Mouse (Mus musculus): ENCODE measurements around the gene Olfr427. TPM values are rescaled to one million over a fixed set of nuclear protein-coding genes. Genes with fewer than 3 reads are reported as not detected.

The Olfr427 gene
- polyA plus RNA-seq (2017; shearing (Covaris generic)) = not detected

GRCm38 (mm10) chr1:174096591-174096990 is at the start of gene Olfr427:
Gene Olfr427 (plus strand): TSS chr1:174096891.

DNA sequence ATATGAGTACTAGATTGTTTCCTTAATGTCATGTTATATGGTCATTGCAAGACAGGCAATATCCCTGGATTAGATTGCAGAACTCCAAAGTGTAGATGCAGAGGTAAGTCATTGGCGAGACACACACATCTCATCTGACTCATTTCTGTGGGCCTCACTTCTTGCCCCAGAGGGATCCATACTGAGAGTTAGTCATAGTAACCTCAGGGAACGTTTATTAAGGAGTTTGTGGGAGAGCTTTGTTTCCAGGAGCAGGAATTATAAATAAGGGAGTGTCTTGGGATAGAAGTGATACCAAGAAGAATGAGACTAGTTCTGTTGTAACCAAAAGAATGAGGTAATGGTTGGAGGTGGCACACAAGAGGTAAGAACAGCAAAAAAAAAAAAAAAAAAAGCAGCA is 47.8 kb upstream of the Olfr427 start, which contains the start of gene Olfr432:
Gene Olfr432, plus strand, starts transcription at position 313 of the 400 bp plus-strand sequence.

GRCm38 (mm10) chr1:174066305-174066704 is 30.4 kb upstream of the Olfr427 start, which contains the start of gene Olfr430:
Gene Olfr430 (plus strand): TSS chr1:174066605.

DNA sequence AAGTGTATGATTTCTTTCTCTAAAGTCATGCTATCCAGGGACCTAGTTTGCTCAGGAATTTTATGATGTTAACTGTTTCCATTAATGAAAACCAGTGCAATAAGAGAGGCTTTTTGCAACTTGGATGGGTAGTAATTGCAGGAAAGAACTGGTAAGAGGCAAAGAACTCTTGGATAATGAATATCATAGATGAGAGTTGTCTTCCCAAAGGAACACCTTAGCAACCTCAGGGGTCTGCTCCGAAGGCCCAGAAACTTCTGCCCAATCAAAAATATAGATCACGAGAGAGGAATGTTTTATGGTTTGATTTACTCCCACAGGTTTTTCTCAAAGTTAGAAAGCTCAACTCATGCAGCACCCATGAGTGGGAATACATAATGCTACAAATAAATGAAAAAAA is 12.7 kb upstream of the Olfr427 start, which contains the start of gene Olfr429:
Gene Olfr429, plus strand, starts transcription at position 301 of the 400 bp plus-strand sequence.

GRCm38 (mm10) chr1:174121062-174121461 is 24.4 kb downstream of the Olfr427 start, which contains the start of gene Olfr231:
Gene Olfr231 (minus strand): TSS chr1:174121162.

GRCm38 (mm10) chr1:174131217-174131616 is 34.5 kb downstream of the Olfr427 start, which contains the start of gene Olfr424:
Gene Olfr424 (plus strand): TSS chr1:174131517.

Other genes with a start within 250 kb of the Olfr427 start
- gene Ifi211, start 183.8 kb upstream of the Olfr427 start, polyA plus RNA-seq (2017; shearing (Covaris generic)) = 19.8 TPM
- gene Mndal, start 154.4 kb upstream of the Olfr427 start, polyA plus RNA-seq (2017; shearing (Covaris generic)) = 467 TPM
- gene Ifi203, start 154.2 kb upstream of the Olfr427 start, polyA plus RNA-seq (2017; shearing (Covaris generic)) = 263 TPM
- 0.22 TPM for gene Ifi202b, start 114.1 kb upstream of the Olfr427 start, polyA plus RNA-seq (2017; shearing (Covaris generic))
- not detected for gene Ifi205, start 65.1 kb upstream of the Olfr427 start, polyA plus RNA-seq (2017; shearing (Covaris generic))
- gene Olfr433, start 56.2 kb upstream of the Olfr427 start, polyA plus RNA-seq (2017; shearing (Covaris generic)) = not detected
- 0.54 TPM for gene Olfr432, start 47.7 kb upstream of the Olfr427 start, polyA plus RNA-seq (2017; shearing (Covaris generic))
- not detected for gene Olfr430, start 30.3 kb upstream of the Olfr427 start, polyA plus RNA-seq (2017; shearing (Covaris generic))
- gene Olfr429, start 12.6 kb upstream of the Olfr427 start, polyA plus RNA-seq (2017; shearing (Covaris generic)) = not detected
- gene Olfr231, start 24.3 kb downstream of the Olfr427 start, polyA plus RNA-seq (2017; shearing (Covaris generic)) = not detected
- gene Olfr424, start 34.6 kb downstream of the Olfr427 start, polyA plus RNA-seq (2017; shearing (Covaris generic)) = not detected
- gene Olfr420, start 58.7 kb downstream of the Olfr427 start, polyA plus RNA-seq (2017; shearing (Covaris generic)) = 0.24 TPM
- 0.05 TPM for gene Spta1, start 75.9 kb downstream of the Olfr427 start, polyA plus RNA-seq (2017; shearing (Covaris generic))
- gene Olfr419, start 155.2 kb downstream of the Olfr427 start, polyA plus RNA-seq (2017; shearing (Covaris generic)) = not detected
- not detected for gene Mptx1, start 233.6 kb downstream of the Olfr427 start, polyA plus RNA-seq (2017; shearing (Covaris generic))